Mouse (Mus musculus) Patski (cell line): Measurements from ENCODE around the gene Ramp2. TPM values are rescaled to one million over a fixed set of nuclear protein-coding genes. Genes with fewer than 3 reads are reported as not detected.

Source experiments
- ATAC-seq: fragments of 100-300 bp; one replicate; pipeline ENCODE4 v1.8.0; 2021
- CTCF ChIA-PET: fragments of 350-600 bp; sonication (Branson Sonifier 250); formaldehyde crosslinking; loops from one replicate; lab custom pipeline; 2022; ENCODE audit warnings: inconsistent platforms; lab: Charles Lee
- POLR2A ChIA-PET: fragments of 350-600 bp; sonication (Branson Sonifier 250); formaldehyde crosslinking; loops from one replicate; lab custom pipeline; 2022; ENCODE audit warnings: antibody characterized with exemption, inconsistent platforms; lab: Charles Lee
- DNase-seq: peaks from one replicate; pipeline ENCODE4 v3.0.0-alpha.2; 2011; ENCODE audit warnings: low read depth, low spot score
- H3K27me3 ChIP-seq: fragments of 371-371 bp; one replicate; pipeline ENCODE4 v1.5.1; 2021
- CTCF ChIP-seq: fragments of 100-300 bp; IDR thresholded peaks from one replicate; pipeline ENCODE4 v1.5.1; 2021
- in situ Hi-C: fragments of 300-500 bp; cut with MboI; formaldehyde crosslinking; loops from 3 replicates; pipeline ENCODE4 v1.11.1; 2018; ENCODE audit warnings: low pct_unique_long_range_greater_than_20kb, mixed read lengths
- polyA plus RNA-seq: library from polyadenylated mRNA; unstranded; gene quantifications from one replicate; pipeline ENCODE4 v1.2.3, GENCODE M21; 2021

Gene Ramp2
- polyA plus RNA-seq, 1 experiment from 2014 or later, result 27.3 TPM

GRCm38 (mm10) chr11:101278223-101279192, 32.7 kb downstream of the Ramp2 start, which contains the start of the genes Cntd1 and Coa3:
Gene Cntd1 (plus strand): TSS chr11:101279012.
Gene Coa3 (minus strand): TSS chr11:101279114.
- no peaks in the 10 kb centered on the region for H3K27me3 ChIP-seq
- in situ Hi-C loops, result no loop called here
- CTCF ChIA-PET, result interaction anchor here (1.0 to 2.3 kb wide), 6 partner anchors 12 to 26 kb away, joined by 3 to 12 read pairs (median 6); partner anchors contain the start of genes Becn1 and Vps25
- DNase-seq (peak; percentile 61), ATAC-seq (peak; percentile 59)
- TF ChIP-seq CTCF, result no peak
- POLR2A ChIA-PET, result interaction anchor here (0.7 to 6.1 kb wide), 4 partner anchors 9 to 47 kb away, joined by 3 to 51 read pairs (median 5); partner anchors contain the start of genes Vps25 and Wnk4

- in situ Hi-C loops, result no loop called here
- ChIA-PET POLR2A (interaction anchor here (0.7 to 6.1 kb wide), 2 partner anchors 8 to 20 kb away, joined by 3 to 51 read pairs; partner anchors contain the start of gene Wnk4), CTCF (interaction anchor here (1.0 to 2.3 kb wide), 5 partner anchors 11 to 26 kb away, joined by 3 to 12 read pairs (median 7); partner anchors contain the start of genes Becn1 and Vps25)
- TF ChIP-seq CTCF, result no peak
- no peaks in the 10 kb centered on the region for H3K27me3 ChIP-seq
- DNase-seq (no peak), ATAC-seq (no peak)
Measured at GRCm38 (mm10) chr11:101279193-101279569, 33.4 kb downstream of the Ramp2 start.

GRCm38 (mm10) chr11:101280837-101281236, 35.0 kb downstream of the Ramp2 start:
- in situ Hi-C loops, result no loop called here
- no peak for TF ChIP-seq CTCF
- ChIA-PET POLR2A (no interaction called here), CTCF (interaction anchor here (1.4 kb wide), 1 partner anchor 29 kb away, joined by 3 read pairs; no protein-coding TSS in a partner anchor)
- H3K27me3 ChIP-seq, result no peaks in the 10 kb centered on the region
- no peak for DNase-seq
- no peak for ATAC-seq

DNA sequence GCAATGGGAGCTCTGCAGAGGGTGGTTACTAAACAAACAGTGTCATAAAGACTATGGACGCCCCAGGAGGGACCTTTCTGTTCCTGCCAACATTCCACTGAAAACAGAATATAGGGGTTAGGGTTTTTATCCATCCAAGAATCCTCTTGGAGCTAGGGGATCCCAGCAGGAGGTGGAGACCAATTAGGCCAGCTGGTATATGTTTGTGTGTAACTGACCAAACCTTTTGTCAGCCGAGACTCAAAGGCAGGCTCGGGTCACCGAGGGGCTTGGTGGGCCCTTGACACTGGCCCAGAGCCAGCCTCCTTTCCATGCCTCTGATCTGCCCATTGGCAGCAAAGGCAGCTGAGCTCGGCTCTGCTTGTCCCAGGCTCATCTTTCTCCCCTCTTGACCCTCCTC, 37.1 kb downstream of the Ramp2 start:
- no peak for ATAC-seq
- no peak for TF ChIP-seq CTCF
- POLR2A ChIA-PET, result interaction anchor here (0.6 to 1.2 kb wide), 2 partner anchors 11 to 22 kb away, joined by 3 read pairs; no protein-coding TSS in a partner anchor

GRCm38 (mm10) chr11:101283805-101284204, 38.0 kb downstream of the Ramp2 start:
- ChIA-PET POLR2A (interaction anchor here (0.6 kb wide), 1 partner anchor 12 kb away, joined by 3 read pairs; no protein-coding TSS in a partner anchor), CTCF (interaction anchor here (1.2 to 1.3 kb wide), 2 partner anchors 18 to 24 kb away, joined by 3 to 10 read pairs; partner anchors contain the start of gene Becn1)
- H3K27me3 ChIP-seq, result no peaks in the 10 kb centered on the region
- ATAC-seq, result no peak
- no peak for DNase-seq
- in situ Hi-C loops, result no loop called here
- TF ChIP-seq CTCF, result no peak

More for the DNA sequence above, 37.1 kb downstream of the Ramp2 start:
- in situ Hi-C loops, result no loop called here
- no peak for DNase-seq
- CTCF ChIA-PET, result interaction anchor here (1.0 to 1.3 kb wide), 3 partner anchors 19 to 82 kb away, joined by 3 to 10 read pairs (median 3); partner anchors contain the start of gene Becn1
- H3K27me3 ChIP-seq, result no peaks in the 10 kb centered on the region

GRCm38 (mm10) chr11:101287306-101287705, 41.5 kb downstream of the Ramp2 start:
- POLR2A ChIA-PET, result interaction anchor here (1.2 kb wide), 1 partner anchor 9 kb away, joined by 3 read pairs; the partner anchor contains the start of genes Cntd1 and Coa3
- no peak for TF ChIP-seq CTCF
- ATAC-seq, result no peak
- in situ Hi-C loops, result no loop called here
- H3K27me3 ChIP-seq, result no peaks in the 10 kb centered on the region
- peak; percentile 13 for DNase-seq
- CTCF ChIA-PET, result no interaction called here

DNA sequence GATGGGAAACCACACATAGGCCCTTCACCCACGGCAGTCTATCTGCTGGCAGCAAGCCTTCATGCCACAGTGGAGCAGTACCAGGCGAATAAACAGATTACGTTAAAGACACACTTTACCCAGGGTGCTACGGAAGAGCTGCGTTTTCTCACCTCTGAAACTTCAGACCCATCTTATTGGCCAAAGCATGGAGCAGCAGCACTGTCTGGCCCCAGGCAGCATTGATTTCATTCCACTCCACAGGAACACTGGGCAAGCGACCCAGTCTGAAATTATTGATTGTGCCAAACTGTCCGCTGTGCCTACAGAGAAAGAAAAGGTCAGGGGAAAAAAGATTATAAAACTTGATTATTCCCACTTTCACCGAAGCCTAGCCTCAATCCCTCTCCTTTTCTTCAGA, 45.4 kb downstream of the Ramp2 start:
- ATAC-seq, result no peak
- TF ChIP-seq CTCF, result no peak
- no peak for DNase-seq
- POLR2A ChIA-PET, result no interaction called here
- in situ Hi-C loops, result no loop called here
- CTCF ChIA-PET, result interaction anchor here (1.6 to 2.6 kb wide), 2 partner anchors 10 to 12 kb away, joined by 6 to 10 read pairs; partner anchors contain the start of genes Becn1, Cntd1 and Coa3
- no peaks in the 10 kb centered on the region for H3K27me3 ChIP-seq

- ATAC-seq, result no peak
- no peak for TF ChIP-seq CTCF
- POLR2A ChIA-PET, result interaction anchor here (1.5 kb wide), 1 partner anchor 10 kb away, joined by 3 read pairs; no protein-coding TSS in a partner anchor
Measured at GRCm38 (mm10) chr11:101295191-101295590, 49.4 kb downstream of the Ramp2 start.

GRCm38 (mm10) chr11:101300881-101301280, 55.1 kb downstream of the Ramp2 start:
- DNase-seq, result no peak

More at GRCm38 (mm10) chr11:101295191-101295590, 49.4 kb downstream of the Ramp2 start:
- no peak for DNase-seq
- no peaks in the 10 kb centered on the region for H3K27me3 ChIP-seq
- CTCF ChIA-PET, result interaction anchor here (1.0 kb wide), 1 partner anchor 16 kb away, joined by 3 read pairs; the partner anchor contains the start of genes Cntd1 and Coa3
- in situ Hi-C loops, result no loop called here

More at GRCm38 (mm10) chr11:101300881-101301280, 55.1 kb downstream of the Ramp2 start:
- ATAC-seq, result no peak
- in situ Hi-C loops, result loop anchor here (5.0 kb wide), 2 partner anchors 49 to 84 kb away; partner anchors contain the start of gene Vps25
- ChIA-PET CTCF (interaction anchor here (1.4 to 3.4 kb wide), 9 partner anchors 10 to 124 kb away, joined by 3 to 33 read pairs (median 10); partner anchors contain the start of genes Cntd1, Coa3, Vps25 and Wnk4), POLR2A (interaction anchor here (0.9 to 2.4 kb wide), 4 partner anchors 40 to 97 kb away, joined by 3 to 17 read pairs (median 6); partner anchors contain the start of genes Vps25 and Wnk4)
- peak; percentile 71 for TF ChIP-seq CTCF
- H3K27me3 ChIP-seq, result peaks cover 6% of the 10 kb centered on the region
